Mouse (Mus musculus) hematopoietic stem cell, adult 5-6 weeks (primary cell): ENCODE measurements at regions not wholly inside any gene's neighbourhood (a gene's known extent, or its start where the extent isn't known, plus 50 kb on each side); places are given as distances from the start of the nearest gene placed in this dataset.

Experiments
- ATAC-seq, 2 experiments: fragments of 125-278 bp in 1 of 2; replicated peaks in 1 of 2; 2 replicates each; pipeline ENCODE4 v1.8.0; 2016 to 2017; ENCODE audit warnings: inconsistent platforms in 2 of 2, mild to moderate bottlenecking in 2 of 2, moderate number of reproducible peaks in 2 of 2, low read depth in 1 of 2, moderate TSS enrichment in 1 of 2; ENCODE audit not compliant: low FRiP score in 2 of 2, poor library complexity in 2 of 2, severe bottlenecking in 2 of 2, insufficient read depth in 1 of 2, low TSS enrichment in 1 of 2

DNA sequence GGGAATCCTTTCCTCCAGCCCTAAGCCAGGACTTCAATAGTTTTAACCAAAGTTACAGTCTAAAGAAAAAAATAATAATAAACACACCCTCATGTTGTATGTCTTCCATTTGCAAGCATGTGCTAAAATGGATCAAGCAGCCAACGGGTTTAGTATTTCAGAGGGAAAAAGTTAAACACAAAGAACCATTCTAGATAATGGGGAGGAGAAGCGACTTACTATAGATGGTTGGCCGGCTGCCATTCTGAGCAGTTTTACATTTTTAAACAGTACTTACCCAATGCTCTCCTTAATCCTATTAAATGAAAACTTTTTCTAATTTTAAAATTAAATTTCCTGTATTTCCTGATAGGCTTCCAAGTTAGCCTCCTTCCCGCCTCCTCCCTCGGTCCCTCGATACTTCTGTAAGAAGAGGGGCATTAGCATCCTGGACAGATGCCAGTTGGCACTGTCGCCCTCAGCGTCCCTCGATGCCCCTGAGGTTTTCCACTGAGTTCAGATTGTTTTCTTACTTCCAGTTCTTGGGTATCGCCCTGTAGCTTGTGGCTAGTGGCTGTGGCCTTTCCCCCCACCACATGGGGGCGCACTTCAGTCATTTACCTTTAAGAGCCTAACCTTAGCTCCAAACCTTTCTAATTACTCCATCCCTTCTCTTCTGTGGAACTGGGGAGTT is 2188.2 kb upstream of the Gm7489 start:
- ATAC-seq = peak; percentile 37 to 48; a peak in 1 of 4 replicates

- no peak for ATAC-seq
Measured at GRCm38 (mm10) chr15:51704198-51704597, 2180.5 kb upstream of the Gm7489 start.

GRCm38 (mm10) chr15:51709871-51710655 is 2174.6 kb upstream of the Gm7489 start:
- peak; percentile 56 to 62; a peak in 3 of 4 replicates for ATAC-seq

GRCm38 (mm10) chr15:51720873-51721308 is 2163.8 kb upstream of the Gm7489 start:
- ATAC-seq = no peak

- no peak for ATAC-seq
Measured at GRCm38 (mm10) chr15:51721363-51721762, 2163.3 kb upstream of the Gm7489 start.

DNA sequence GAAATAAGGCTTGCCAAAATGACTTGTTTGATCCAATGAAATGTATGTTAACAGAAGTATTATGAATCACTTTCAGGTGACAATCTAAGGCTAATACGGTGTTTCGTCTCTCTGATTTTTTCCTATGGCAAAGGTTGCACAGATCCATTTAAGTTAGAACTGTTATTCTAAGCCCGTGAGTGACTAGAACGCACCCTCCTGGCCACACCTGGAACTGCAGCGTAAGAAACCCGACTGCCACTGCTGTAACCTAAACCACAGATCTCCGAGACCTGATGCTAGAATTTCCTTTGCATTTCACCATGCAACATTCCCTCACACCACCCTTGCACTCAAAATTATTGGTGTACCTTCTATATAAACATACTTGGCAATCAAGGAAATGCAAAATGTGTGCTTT is 2160.6 kb upstream of the Gm7489 start:
- ATAC-seq = no peak

DNA sequence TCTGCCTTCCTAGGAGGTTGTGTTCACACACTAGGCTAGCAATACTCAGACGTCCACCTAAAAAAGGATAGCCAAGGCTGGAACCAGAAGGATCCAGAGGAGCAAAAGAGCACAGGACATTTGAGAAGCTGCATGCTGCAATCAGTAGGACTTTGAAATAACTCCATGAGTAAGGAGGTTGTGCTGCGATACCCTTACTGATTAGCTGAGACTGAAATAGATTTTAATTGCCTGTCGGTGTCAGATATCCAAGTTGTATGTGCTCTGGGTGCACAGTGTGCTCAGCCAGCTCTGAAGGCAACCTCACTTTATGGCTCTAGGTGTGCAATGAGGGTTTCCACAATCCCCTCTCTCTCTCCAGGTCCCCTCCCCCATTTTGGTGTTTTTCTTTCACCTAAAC is 2159.2 kb upstream of the Gm7489 start:
- ATAC-seq = no peak

DNA sequence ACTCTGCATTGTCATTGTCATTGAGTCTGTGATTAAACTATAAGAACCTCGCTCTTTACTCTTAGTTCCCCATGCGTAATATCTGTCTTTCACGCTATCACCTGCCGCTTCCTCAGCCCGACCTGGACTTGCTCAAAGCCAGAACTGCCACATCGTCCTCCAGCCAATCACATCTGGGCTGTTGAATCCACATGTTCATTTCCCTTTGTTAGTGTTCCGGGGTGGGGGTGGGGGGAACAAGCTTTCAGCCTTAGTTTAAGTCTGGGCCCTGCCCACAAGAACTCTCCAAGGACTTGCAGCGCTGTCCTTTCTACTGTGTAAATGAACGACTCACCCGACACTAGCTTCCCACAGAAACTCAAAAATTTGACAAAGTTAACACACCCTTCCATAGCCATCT is 2154.6 kb upstream of the Gm7489 start:
- no peak for ATAC-seq

- ATAC-seq = no peak; a peak in 1 of 4 replicates
Measured at GRCm38 (mm10) chr15:51730805-51731412, 2153.8 kb upstream of the Gm7489 start.

DNA sequence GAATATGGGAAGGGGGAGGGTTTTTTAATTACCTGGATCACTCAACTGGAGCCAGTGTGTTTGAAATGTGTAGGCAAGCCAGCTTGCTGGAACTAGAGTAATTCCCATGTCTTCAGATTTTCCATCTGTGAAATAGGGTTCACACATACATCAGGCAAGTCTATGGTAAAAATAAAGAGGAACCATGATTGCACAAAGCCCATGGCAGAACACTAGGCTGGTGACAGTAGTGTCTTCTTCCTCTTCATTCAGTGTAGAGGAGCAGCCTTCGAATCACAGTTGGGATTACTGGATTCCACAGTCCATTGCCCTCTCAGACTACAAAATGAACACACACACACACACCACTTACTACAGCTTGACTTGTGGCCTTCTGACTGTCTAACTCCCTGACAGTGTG is 2150.5 kb upstream of the Gm7489 start:
- no peak for ATAC-seq
